Mouse (Mus musculus): ENCODE measurements around the gene Gria2.

DNA sequence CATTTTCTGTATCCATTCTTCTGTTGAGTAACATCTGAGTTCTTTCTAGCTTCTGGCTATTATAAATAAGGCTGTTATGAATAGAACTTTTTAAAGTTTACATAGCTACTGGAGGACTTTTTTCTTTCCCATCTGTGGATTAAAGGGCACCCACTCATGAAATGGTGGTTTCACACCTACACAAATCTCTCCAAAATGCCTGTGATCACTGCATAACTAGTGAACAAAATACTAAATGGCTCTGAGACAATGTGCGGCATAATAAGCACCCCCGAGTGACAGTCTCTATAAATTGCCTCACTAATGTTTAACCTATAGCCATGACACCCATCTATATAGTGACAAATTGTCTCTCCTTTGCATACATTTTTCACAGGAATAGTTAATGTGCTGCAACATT lies 44.3 kb downstream of the Gria2 start:
- TF ChIP-seq POLR2A (IDR thresholded peaks at IDR 0.05; ENCODE audit: low read depth, low read length) (no peak), CTCF (IDR thresholded peaks at IDR 0.05; ENCODE audit: borderline replicate concordance, insufficient read depth, low read length) (no peak)
